Mouse (Mus musculus): ENCODE data around the gene Gpr132.
"Not testable (repeated sequence)": the region's sequence is repeated elsewhere in the genome, so short reads cannot be mapped to it uniquely, and the experiment has no call there.

The Gpr132 gene

DNA sequence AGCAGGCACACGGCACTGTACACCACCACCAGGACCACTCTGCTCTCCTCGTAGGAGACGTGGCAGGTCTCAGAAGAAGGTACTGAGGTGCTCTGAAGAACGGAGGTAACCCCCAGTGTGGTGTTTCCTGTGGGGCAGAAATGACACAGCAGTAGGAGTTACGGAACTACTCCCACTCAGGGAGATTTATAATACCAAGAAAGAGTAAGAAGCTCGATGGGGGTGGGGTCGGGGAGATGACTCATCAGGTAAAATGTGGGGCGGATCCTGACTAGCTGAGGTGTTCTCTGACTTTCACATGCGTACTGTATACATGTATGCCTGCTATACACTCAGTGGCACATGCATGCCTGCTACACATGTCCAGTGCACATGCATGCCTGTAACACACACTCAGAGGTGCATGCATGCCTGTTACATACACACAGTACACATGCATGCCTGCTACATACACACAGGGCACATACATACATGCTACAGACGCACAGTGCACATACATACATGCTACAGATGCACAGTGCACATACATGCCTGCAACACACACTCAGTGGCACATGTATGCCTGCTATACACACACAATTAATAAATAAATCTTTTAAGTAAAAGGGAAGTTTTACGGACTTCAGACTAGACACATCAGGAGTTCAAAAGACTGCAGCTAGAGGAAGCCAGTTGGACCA, 14.8 kb downstream of the Gpr132 start:
- no peak for DNase-seq (ENCODE audit: low read depth, low spot score)

DNA sequence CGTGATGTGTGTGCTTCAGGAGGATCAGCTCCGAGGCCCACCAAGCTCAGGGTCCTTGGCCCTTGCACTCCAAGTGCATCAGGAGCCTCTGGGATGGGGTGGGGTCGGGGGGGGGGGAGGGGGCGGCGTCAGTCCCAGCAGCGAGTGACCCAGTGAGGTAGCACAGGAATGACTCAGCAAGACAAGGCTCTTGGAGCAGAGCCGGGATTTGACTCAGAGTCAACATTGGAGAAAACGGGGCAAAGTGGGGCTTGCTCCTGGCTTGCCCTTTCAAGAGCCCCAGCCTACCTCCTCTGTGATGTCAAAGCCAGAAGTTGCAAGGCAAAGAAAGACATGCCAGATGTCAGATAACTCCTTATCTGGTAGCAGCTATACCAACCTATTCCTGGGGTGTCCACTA, 16.9 kb downstream of the Gpr132 start:
- no peak for DNase-seq (ENCODE audit: low read depth, low spot score)

GRCm38 (mm10) chr12:112850344-112850743, 17.7 kb downstream of the Gpr132 start:
- no peak for DNase-seq (ENCODE audit: low read depth, low spot score)

- no peak for DNase-seq (ENCODE audit: low read depth, low spot score)
Observed at GRCm38 (mm10) chr12:112849235-112850022, 18.6 kb downstream of the Gpr132 start.

GRCm38 (mm10) chr12:112847880-112848279, 20.1 kb downstream of the Gpr132 start:
- no peak for DNase-seq (ENCODE audit: low read depth, low spot score)

DNA sequence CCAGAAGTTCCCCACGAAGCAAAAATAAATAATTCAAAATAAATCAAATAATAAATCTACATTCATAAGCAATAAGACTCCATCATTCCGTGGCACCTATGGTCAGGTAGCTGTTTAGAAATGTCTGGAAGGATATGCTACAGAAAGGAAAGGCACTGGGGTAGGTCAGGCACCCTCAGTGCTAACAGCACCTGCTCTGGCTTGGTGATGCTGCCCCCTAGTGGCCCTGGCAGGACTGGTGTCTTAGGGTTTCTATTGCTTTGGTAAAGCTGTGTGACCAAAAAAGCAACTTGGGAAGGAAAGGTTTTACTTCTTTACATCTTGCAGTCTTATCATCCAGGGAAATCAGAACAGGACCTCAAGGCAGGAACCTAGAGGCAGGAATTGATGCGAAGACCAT, 24.2 kb downstream of the Gpr132 start:
- DNase-seq (ENCODE audit: low read depth, low spot score), result peak; percentile 57

DNA sequence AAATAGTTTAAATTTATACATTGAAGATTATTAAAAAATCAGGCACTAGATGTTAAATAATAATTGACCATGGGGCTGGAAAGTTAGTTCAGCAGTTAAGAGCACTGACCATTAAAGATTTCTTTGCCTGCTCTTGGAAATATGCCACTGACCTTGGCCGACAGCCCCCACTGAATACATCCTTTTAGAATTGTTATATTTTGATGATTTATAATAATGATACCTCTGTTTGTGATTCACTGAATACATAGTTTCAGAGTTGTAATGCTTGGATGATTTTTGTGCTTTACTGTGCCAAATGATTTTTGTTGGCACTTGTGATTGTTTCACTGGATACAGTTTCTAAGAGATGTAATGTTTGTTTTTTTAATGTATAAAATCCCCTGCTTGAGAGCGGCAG, 25.9 kb downstream of the Gpr132 start:
- DNase-seq (ENCODE audit: low read depth, low spot score), result not testable (repeated sequence)

DNA sequence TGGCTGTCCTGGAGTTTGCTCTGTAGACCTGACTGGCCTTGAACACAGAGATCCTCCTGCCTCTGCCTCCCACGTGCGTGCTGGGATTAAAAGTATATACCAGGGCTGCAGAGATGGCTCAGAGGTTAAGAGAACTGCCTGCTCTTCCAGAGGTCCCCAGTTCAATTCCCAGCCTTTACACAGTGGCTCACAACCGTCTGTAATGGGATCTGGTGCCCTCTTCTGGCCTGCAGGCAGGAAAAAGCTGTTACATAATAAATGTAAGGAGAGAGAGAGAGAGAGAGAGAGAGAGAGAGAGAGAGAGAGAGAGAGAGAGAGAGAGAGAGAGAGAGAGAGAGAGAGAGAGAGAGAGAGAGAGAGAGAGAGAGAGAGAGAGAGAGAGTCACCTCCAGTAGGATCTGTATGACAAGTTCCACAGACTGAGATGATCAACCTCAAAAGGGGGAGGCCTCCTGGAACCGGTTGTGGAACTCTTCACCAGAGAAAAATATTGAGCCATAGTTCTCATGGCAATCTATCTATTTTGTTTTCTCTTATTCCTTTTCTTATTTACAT, 26.6 kb downstream of the Gpr132 start:
- DNase-seq (ENCODE audit: low read depth, low spot score), result not testable (repeated sequence)

GRCm38 (mm10) chr12:112840209-112841086, 27.6 kb downstream of the Gpr132 start:
- no peak for DNase-seq (ENCODE audit: low read depth, low spot score)

- no peak for DNase-seq (ENCODE audit: low read depth, low spot score)
Observed at GRCm38 (mm10) chr12:112835046-112835445, 33.0 kb downstream of the Gpr132 start.

DNA sequence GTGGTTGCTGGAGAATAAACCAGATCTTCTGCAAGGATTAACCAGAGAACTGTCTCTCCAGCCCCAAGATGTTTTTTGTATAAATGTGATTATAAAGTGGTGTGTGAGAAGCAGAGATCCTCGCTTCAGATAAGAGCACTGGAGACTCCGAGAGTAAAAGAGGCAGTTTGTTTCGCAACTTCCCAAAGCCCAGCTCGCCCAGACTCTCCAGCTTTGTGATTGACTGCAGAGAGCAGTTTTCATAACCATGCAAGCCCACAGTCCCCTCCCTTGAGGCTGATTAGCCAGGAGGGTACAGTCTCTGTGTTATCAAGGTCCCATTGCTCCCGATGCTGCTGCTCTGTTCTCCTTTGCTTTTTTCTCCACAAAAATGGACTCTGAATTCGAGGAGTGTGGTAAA, 34.5 kb downstream of the Gpr132 start:
- no peak for DNase-seq (ENCODE audit: low read depth, low spot score)

GRCm38 (mm10) chr12:112832411-112832810, 35.6 kb downstream of the Gpr132 start:
- DNase-seq (ENCODE audit: low read depth, low spot score), result no peak

DNA sequence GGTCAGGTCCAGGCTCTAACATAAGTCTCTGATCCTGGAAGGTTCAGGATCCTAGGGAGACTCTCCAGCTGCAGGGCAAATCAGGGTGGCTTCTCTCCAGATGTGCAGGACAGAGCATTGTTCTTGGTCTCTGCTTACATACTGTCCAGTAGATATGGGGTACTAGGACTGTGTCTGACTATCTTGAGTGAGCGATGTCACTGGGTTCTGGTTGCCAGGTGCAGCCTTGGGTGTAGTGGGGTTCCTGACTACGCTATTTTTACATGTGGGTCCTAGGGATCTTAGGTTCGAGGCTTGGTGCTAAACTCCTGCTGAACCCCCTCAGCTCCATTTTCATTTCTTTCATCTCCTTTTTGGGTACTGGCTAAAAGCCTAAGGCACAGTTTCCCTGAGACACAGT, 37.5 kb downstream of the Gpr132 start:
- DNase-seq (ENCODE audit: low read depth, low spot score), result no peak

GRCm38 (mm10) chr12:112830141-112830540, 37.9 kb downstream of the Gpr132 start:
- DNase-seq (ENCODE audit: low read depth, low spot score), result no peak

GRCm38 (mm10) chr12:112829244-112829864, 38.7 kb downstream of the Gpr132 start, which contains the start of gene Cdca4:
Cdca4 (minus strand) TSS chr12:112829423.
- DNase-seq (ENCODE audit: low read depth, low spot score), result peak; percentile 98

GRCm38 (mm10) chr12:112828501-112829243, 39.4 kb downstream of the Gpr132 start:
- DNase-seq (ENCODE audit: low read depth, low spot score), result no peak

GRCm38 (mm10) chr12:112825901-112826300, 42.1 kb downstream of the Gpr132 start:
- DNase-seq (ENCODE audit: low read depth, low spot score), result no peak

DNA sequence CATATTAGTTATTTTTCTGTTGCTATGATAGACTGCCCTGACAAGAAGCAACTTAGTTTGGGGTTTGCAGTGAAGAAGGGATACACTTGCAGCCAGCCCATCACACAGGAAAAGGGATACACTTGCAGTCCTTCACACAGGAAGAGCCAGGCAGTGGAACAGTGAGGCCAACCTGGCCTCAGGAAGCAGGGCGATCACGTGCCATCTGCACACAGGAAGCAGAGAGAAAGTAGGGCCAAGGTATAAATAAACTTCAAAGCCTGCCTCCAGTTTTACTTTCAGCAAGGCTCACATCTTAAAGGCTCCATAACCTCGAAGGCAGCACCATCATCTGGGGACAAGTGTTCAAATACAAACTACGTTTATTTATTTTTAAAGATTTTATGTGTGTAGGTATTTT, 44.8 kb downstream of the Gpr132 start:
- no peak for DNase-seq (ENCODE audit: low read depth, low spot score)

GRCm38 (mm10) chr12:112822676-112823075, 45.4 kb downstream of the Gpr132 start:
- no peak for DNase-seq (ENCODE audit: low read depth, low spot score)

DNA sequence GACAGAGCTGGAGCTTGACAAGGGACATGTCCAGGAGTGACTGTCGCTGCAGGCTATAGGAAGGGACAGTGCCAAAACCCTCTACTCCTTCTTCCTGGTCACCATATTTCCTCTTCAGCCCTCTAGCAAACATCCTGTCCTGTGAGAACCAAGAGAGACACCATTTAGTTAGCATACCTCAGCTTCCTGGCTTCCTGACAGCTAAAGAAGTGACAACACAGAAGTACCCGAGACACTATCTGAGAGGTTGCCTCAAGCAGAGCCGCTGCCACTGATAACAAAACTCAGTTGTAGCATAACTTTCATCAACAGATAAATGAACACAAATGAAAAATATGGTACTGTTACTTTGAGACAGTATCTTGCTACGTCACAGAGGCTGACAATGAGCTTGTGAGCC, 46.1 kb downstream of the Gpr132 start:
- no peak for DNase-seq (ENCODE audit: low read depth, low spot score)

DNA sequence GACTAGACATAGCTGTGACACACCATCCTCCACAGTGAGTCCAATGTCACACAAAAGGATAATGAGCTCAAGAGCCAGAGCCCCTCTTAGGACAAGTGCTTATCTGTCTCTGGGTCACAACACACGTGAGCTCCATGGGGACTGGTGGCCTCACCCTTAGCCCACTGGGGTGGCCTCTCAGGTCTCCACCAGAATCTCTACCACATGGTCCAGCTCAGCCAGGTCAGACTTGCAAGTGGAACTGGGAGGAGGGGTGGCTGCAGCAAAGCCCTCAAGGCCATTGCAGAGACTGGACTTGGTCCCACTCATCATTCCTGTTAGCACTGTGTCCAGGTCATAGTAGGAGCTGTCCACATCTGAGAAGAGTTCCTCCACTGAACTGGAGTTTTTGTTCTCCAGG, 46.8 kb downstream of the Gpr132 start:
- DNase-seq (ENCODE audit: low read depth, low spot score), result no peak

Data from c-Kit-negative CD71-positive TER-119-positive erythroid progenitor cells, embryonic 14.5 days (primary cell).